Mouse (Mus musculus): ENCODE measurements around the gene Epb41l4b.

GRCm38 (mm10) chr4:57057637-57058036 lies 85.6 kb downstream of the Epb41l4b start:
- TF ChIP-seq CTCF (IDR thresholded peaks at IDR 0.05; ENCODE audit: control insufficient read depth, insufficient read depth, insufficient replicate concordance, low read depth, low read length) (no peak), POLR2A (IDR thresholded peaks at IDR 0.05; ENCODE audit: control insufficient read depth, low read depth, low read length) (no peak)

All from testis, adult 2 months (tissue).